In the genomic region with DNA sequence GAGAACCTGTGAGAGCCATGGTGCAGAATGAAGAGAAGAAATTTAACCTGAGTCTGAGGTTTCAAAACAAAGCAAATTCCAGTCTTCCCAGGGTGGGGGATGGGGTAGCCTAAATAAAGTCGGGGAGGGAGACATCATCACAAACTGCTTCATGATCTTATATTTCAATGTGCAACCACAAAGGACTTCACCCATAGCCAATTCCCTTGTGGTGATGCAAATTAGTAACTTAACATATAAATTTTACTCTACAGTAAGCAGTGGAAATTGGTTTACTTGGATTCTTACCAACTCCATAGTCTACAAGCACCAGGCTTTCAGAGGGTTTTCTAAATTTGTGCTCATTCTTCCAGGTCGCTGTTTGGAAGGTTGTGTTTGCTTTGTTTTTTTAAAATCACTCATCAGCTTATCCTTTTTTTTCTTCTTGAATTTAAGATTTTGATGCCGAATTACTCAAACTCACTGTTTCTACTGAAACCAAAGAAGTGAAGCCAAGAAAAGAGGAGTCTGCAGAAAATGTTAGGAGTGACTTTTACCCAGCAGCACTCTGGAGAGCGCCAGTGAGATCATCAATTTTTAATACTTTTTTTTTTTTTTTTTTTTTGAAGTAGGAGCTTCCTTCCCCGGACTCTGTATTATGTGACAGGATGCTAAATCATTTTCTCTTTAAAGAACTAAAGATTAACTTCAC, we compare ENCODE assay signal across 24 mouse cellular contexts. TPM values are rescaled to one million over a fixed set of nuclear protein-coding genes. Genes with fewer than 3 reads are reported as not detected.
DNase-seq lines count a peak whose midpoint lies in the region; ATAC-seq and TF ChIP-seq lines count a peak whose summit lies in the region.
"Had no signal": no experiment of that assay in that cellular context is flagged by ENCODE, and none has a peak within 500 bp of the region (broad histone marks: within the 10 kb centered on the region; RNA-seq: fewer than 3 reads in every experiment).

No protein-coding gene starts in this region.

- no peak for TF ChIP-seq CTCF in gastrocnemius, adult 2 months (IDR thresholded peaks at IDR 0.05)

- no peaks in the 10 kb centered on the region for H3K27me3 ChIP-seq in forebrain, embryonic 11.5 days (ENCODE audit: control insufficient read depth, insufficient read depth, low read length)
- H3K27me3 ChIP-seq in midbrain, embryonic 13.5 days = no peaks in the 10 kb centered on the region
- H3K27me3 ChIP-seq: embryonic facial prominence, embryonic 12.5 days; embryonic facial prominence, embryonic 15.5 days; Patski had no signal

- ATAC-seq in forebrain, embryonic 11.5 days (replicated peaks; ENCODE audit: low FRiP score) = no peak
- ATAC-seq in midbrain, embryonic 13.5 days = no peak
- ATAC-seq: activated CD4-positive, CD25-positive, alpha-beta regulatory T cell, adult 4 months; forebrain, embryonic 14.5 days; forebrain, embryonic 16.5 days had no signal

- H3K9me3 ChIP-seq in ES-E14 (ENCODE audit: control insufficient read depth, insufficient read depth, low read depth, low read length) = no peaks in the 10 kb centered on the region
- H3K9me3 ChIP-seq in forebrain, embryonic 11.5 days (ENCODE audit: control insufficient read depth, low read length) = no peaks in the 10 kb centered on the region
- no peaks in the 10 kb centered on the region for H3K9me3 ChIP-seq in midbrain, embryonic 13.5 days
- H3K9me3 ChIP-seq: embryonic facial prominence, embryonic 12.5 days; embryonic facial prominence, embryonic 15.5 days; forebrain, embryonic 10.5 days had no signal

- no peak overlapping the region for H3K9ac ChIP-seq in ES-E14 (ENCODE audit: insufficient read depth, low read depth, low read length, poor library complexity, severe bottlenecking)
- H3K9ac ChIP-seq in forebrain, embryonic 11.5 days (ENCODE audit: low read length) = no peak overlapping the region
- no peak overlapping the region for H3K9ac ChIP-seq in midbrain, embryonic 13.5 days (replicated peaks)
- H3K9ac ChIP-seq: embryonic facial prominence, embryonic 12.5 days; embryonic facial prominence, embryonic 15.5 days had no signal

- 82% methylated on average over 5 of the region's 5 CpGs for WGBS in forebrain, embryonic 11.5 days
- 81% methylated on average over 5 of the region's 5 CpGs for WGBS in midbrain, embryonic 13.5 days

- in situ Hi-C loops in ES-E14 (cut with MboI; ENCODE audit: low sequenced_read_pairs in 2 of 2, unreplicated experiment in 2 of 2) = no loop called here

- H3K4me2 ChIP-seq in forebrain, embryonic 11.5 days (ENCODE audit: low read depth, low read length, severe bottlenecking) = no peak overlapping the region
- H3K4me2 ChIP-seq in midbrain, embryonic 13.5 days (replicated peaks) = no peak overlapping the region
- H3K4me2 ChIP-seq: embryonic facial prominence, embryonic 12.5 days; embryonic facial prominence, embryonic 15.5 days had no signal

- no peak overlapping the region for H3K4me3 ChIP-seq in gastrocnemius, adult 2 months
- H3K4me3 ChIP-seq in ES-E14 (ENCODE audit: insufficient read depth in 1 of 2, low read depth in 1 of 2, low read length in 2 of 2, poor library complexity in 1 of 2, severe bottlenecking in 1 of 2) = no peak overlapping the region
- H3K4me3 ChIP-seq in forebrain, embryonic 11.5 days (ENCODE audit: low read depth, low read length) = no peak overlapping the region
- H3K4me3 ChIP-seq in midbrain, embryonic 13.5 days (replicated peaks) = no peak overlapping the region
- H3K4me3 ChIP-seq: embryonic facial prominence, embryonic 12.5 days; embryonic facial prominence, embryonic 15.5 days; erythroblast, embryonic 14.5 days; forebrain, embryonic 10.5 days had no signal

- no peaks in the 10 kb centered on the region for H3K36me3 ChIP-seq in ES-E14 (ENCODE audit: control insufficient read depth, insufficient read depth, low read length, poor library complexity, severe bottlenecking)
- no peaks in the 10 kb centered on the region for H3K36me3 ChIP-seq in forebrain, embryonic 11.5 days (ENCODE audit: control insufficient read depth, insufficient read depth, low read length)
- no peaks in the 10 kb centered on the region for H3K36me3 ChIP-seq in midbrain, embryonic 13.5 days
- H3K36me3 ChIP-seq: embryonic facial prominence, embryonic 12.5 days; embryonic facial prominence, embryonic 15.5 days; forebrain, embryonic 10.5 days had no signal

- H3K27ac ChIP-seq in gastrocnemius, adult 2 months = 0 out of 2 replicates have a peak overlapping the region, but pooled peaks have one; percentile 20
- H3K27ac ChIP-seq in ES-E14 (ENCODE audit: insufficient read depth, low read depth, low read length, poor library complexity, severe bottlenecking) = no peak overlapping the region
- no peak overlapping the region for H3K27ac ChIP-seq in forebrain, embryonic 11.5 days (ENCODE audit: low read depth, low read length)
- no peak overlapping the region for H3K27ac ChIP-seq in midbrain, embryonic 13.5 days
- H3K27ac ChIP-seq: embryonic facial prominence, embryonic 12.5 days; embryonic facial prominence, embryonic 15.5 days; forebrain, embryonic 10.5 days had no signal

- DNase-seq in gastrocnemius, adult 2 months = no peak
- DNase-seq in gastrocnemius, postnatal 36 days = no peak
- DNase-seq in ES-E14 (ENCODE audit: low read depth, low spot score) = no peak
- DNase-seq in retina, embryonic 14.5 days (ENCODE audit: low spot score) = peak; percentile 13
- DNase-seq in skeletal muscle tissue, adult 2 months (ENCODE audit: low read depth, low spot score) = peak; percentile 15
- no peak for DNase-seq in forebrain, embryonic 11.5 days (ENCODE audit: low spot score)
- DNase-seq in cerebellum, postnatal 25 days = no peak
- DNase-seq: adrenal gland, adult 8-10 months; adrenal gland, postnatal 14 days; adrenal gland, postnatal 36 days; cerebellum, adult 11-12 months; cerebellum, adult 2 months; cerebellum, adult 9-10 months; cerebellum, postnatal 36 days; embryo, embryonic 11 days had no signal

- H3K4me1 ChIP-seq in ES-E14 (ENCODE audit: control insufficient read depth in 2 of 2, insufficient read depth in 2 of 2, low read length in 2 of 2, poor library complexity in 1 of 2) = no peaks in the 10 kb centered on the region
- H3K4me1 ChIP-seq in forebrain, embryonic 11.5 days (replicated peaks; ENCODE audit: control insufficient read depth, insufficient read depth, low read length) = no peaks in the 10 kb centered on the region
- H3K4me1 ChIP-seq in midbrain, embryonic 13.5 days (replicated peaks) = no peaks in the 10 kb centered on the region
- H3K4me1 ChIP-seq: embryonic facial prominence, embryonic 12.5 days; forebrain, embryonic 10.5 days had no signal

- intact Hi-C loops in gastrocnemius, adult 2 months (cut with DNase I) = no loop called here
- intact Hi-C loops in gastrocnemius, postnatal 36 days (cut with DNase I) = no loop called here

TF ChIP-seq in ES-E14, 5 proteins besides CTCF, POLR2A, EP300 and RAD21:
- TF ChIP-seq ZC3H11A (IDR thresholded peaks at IDR 0.05; ENCODE audit: borderline replicate concordance, low read depth, low read length) = no peak
- peak; percentile 85 for TF ChIP-seq ZNF384 (IDR thresholded peaks at IDR 0.05; ENCODE audit: low read depth, low read length)

RNA-seq across cellular contexts. Expression of a gene that starts 41.5 kb away (rescaled TPM):
- 10 to 100 TPM; 14.7 to 17.5 TPM for total RNA-seq in gastrocnemius, adult 2 months (2021)
- total RNA-seq in gastrocnemius, postnatal 36 days (2021) = 10 to 100 TPM; 11.9 to 12.7 TPM
- 6.3 and 7.0 TPM in 2 replicates for total RNA-seq in ES-E14 (2012; rRNA removed)
- 2.7 and 2.8 TPM in 2 replicates for polyA plus RNA-seq in forebrain, embryonic 11.5 days (2014; fragmentation: Nextera tagmentation; extraction: Ambion mirVana)
- 1.4 and 1.6 TPM in 2 replicates for polyA plus RNA-seq in midbrain, embryonic 13.5 days (2015; fragmentation: Nextera tagmentation; extraction: Ambion mirVana)

Comparison
In these comparisons a context has a peak if more than half of its experiments do, and no peak if none do; other contexts are left out.
1. DNase-seq: peak in retina, embryonic 14.5 days (single experiment) and skeletal muscle tissue, adult 2 months (single experiment); none in gastrocnemius, adult 2 months (single experiment), gastrocnemius, postnatal 36 days (0 of 2), ES-E14 (single experiment), forebrain, embryonic 11.5 days (single experiment) and cerebellum, postnatal 25 days (0 of 2).